Comparison of ENCODE assay signal across 8 mouse cellular contexts in genomic region chr9:104001921-104002859, GRCm38 (mm10). TPM values are rescaled to one million over a fixed set of nuclear protein-coding genes. Genes with fewer than 3 reads are reported as not detected.
A peak's percentile ranks its signal among the peaks of the same experiment; 100 is the strongest.
DNase-seq lines count a peak whose midpoint lies in the region; ATAC-seq lines count a peak whose summit lies in the region.

Gene Nphp3, plus strand, starts transcription at chr9:104002544.

- H3K9ac ChIP-seq in lung, embryonic 16.5 days (ENCODE audit: low read length) = peak within 1 kb of the TSS; percentile 80

- no peaks in the 10 kb centered on the region for H3K27me3 ChIP-seq in lung, embryonic 16.5 days (ENCODE audit: control insufficient read depth, insufficient read depth, low read depth, low read length)

- peak; percentile 94 for DNase-seq in MEL-GATA-1-ER (ENCODE audit: extremely low read depth, low read depth)
- DNase-seq in cerebellum, adult 8-10 months = peak; percentile 100
- peak; percentile 99 for DNase-seq in forelimb bud, embryonic 11.5 days (ENCODE audit: low read depth, low spot score)
- peak; percentile 97 for DNase-seq in layer of hippocampus, adult 9-10 months (ENCODE audit: low spot score)
- DNase-seq in ovary, postnatal 10 days (ENCODE audit: low spot score) = peak; percentile 89
- peak; percentile 94 for DNase-seq in thymus, postnatal 10 days (ENCODE audit: low spot score in 2 of 2)

- no peaks in the 10 kb centered on the region; the same call in 1 of the 2 replicates for H3K36me3 ChIP-seq in lung, embryonic 16.5 days (ENCODE audit: control insufficient read depth, insufficient read depth, low read length)

- H3K4me2 ChIP-seq in lung, embryonic 16.5 days (ENCODE audit: low read depth, low read length) = peak within 1 kb of the TSS; percentile 83

- peak within 1 kb of the TSS; percentile 88 for H3K4me3 ChIP-seq in lung, embryonic 16.5 days (ENCODE audit: low read length)

- WGBS in lung, embryonic 16.5 days = 1% methylated on average over 55 of the region's 55 CpGs

- peaks cover 17% of the 10 kb centered on the region for H3K4me1 ChIP-seq in lung, embryonic 16.5 days (replicated peaks; ENCODE audit: control insufficient read depth, insufficient read depth, low read length)

- H3K9me3 ChIP-seq in lung, embryonic 16.5 days (ENCODE audit: control insufficient read depth, low read length) = no peaks in the 10 kb centered on the region

- peak within 1 kb of the TSS; percentile 91 for H3K27ac ChIP-seq in lung, embryonic 16.5 days (ENCODE audit: low read length)

- peak; percentile 94 to 97 for ATAC-seq in hematopoietic stem cell, adult 5-6 weeks (replicated peaks in 1 of 2; ENCODE audit: insufficient read depth in 1 of 2, low FRiP score in 2 of 2, low TSS enrichment in 1 of 2, low read depth in 1 of 2, poor library complexity in 2 of 2, severe bottlenecking in 2 of 2)
- peak; percentile 98 for ATAC-seq in lung, embryonic 16.5 days (ENCODE audit: low read depth)

RNA-seq across cellular contexts. Expression of gene Nphp3, which starts in this region (rescaled TPM):
- 2.9 and 5.0 TPM in 2 replicates for total RNA-seq in hematopoietic stem cell, adult 5-6 weeks (2017)
- polyA plus RNA-seq in lung, embryonic 16.5 days (2015; fragmentation: Nextera tagmentation; extraction: Ambion mirVana) = 4.2 and 4.6 TPM in 2 replicates

Comparison
In these comparisons a context has a peak if more than half of its experiments do, and no peak if none do; other contexts are left out.
1. Peak in every context shown above with its lines: DNase-seq, ATAC-seq, H3K4me3 ChIP-seq and H3K27ac ChIP-seq.